Mouse (Mus musculus) hindbrain, embryonic 13.5 days (tissue): ENCODE measurements around the gene Clcnka. TPM values are rescaled to one million over a fixed set of nuclear protein-coding genes. Genes with fewer than 3 reads are reported as not detected.

Experiments
- ATAC-seq: fragments of 200-750 bp; cut with Nextera tagmentation; 2 replicates; pipeline ENCODE4 v1.8.0; 2017; ENCODE audit warnings: moderate TSS enrichment; ENCODE audit not compliant: low FRiP score
- H3K27ac ChIP-seq: fragments of 300-500 bp; sonication (generic); 2 replicates; pipeline ENCODE4 v1.5.1; 2015; ENCODE audit warnings: inconsistent platforms, mild to moderate bottlenecking, moderate library complexity
- H3K27me3 ChIP-seq: fragments of 300-500 bp; sonication (generic); 2 replicates; pipeline ENCODE4 v1.6.1; 2015; ENCODE audit warnings: mild to moderate bottlenecking, inconsistent platforms
- H3K36me3 ChIP-seq: fragments of 300-500 bp; sonication (generic); 2 replicates; pipeline ENCODE4 v1.6.1; 2015; ENCODE audit warnings: mild to moderate bottlenecking, inconsistent platforms
- H3K4me1 ChIP-seq: fragments of 300-500 bp; sonication (generic); replicated peaks from 2 replicates; pipeline ENCODE4 v1.6.1; 2015; ENCODE audit warnings: inconsistent platforms
- H3K4me2 ChIP-seq: fragments of 300-500 bp; sonication (generic); 2 replicates; pipeline ENCODE4 v1.6.1; 2015; ENCODE audit warnings: inconsistent platforms, mild to moderate bottlenecking, moderate library complexity
- H3K4me3 ChIP-seq: fragments of 300-500 bp; sonication (generic); 2 replicates; pipeline ENCODE4 v1.5.1; 2015; ENCODE audit warnings: mild to moderate bottlenecking, inconsistent platforms
- H3K9ac ChIP-seq: fragments of 300-500 bp; sonication (generic); 2 replicates; pipeline ENCODE4 v1.6.1; 2015; ENCODE audit warnings: mild to moderate bottlenecking, inconsistent platforms
- H3K9me3 ChIP-seq: fragments of 300-500 bp; sonication (generic); 2 replicates; pipeline ENCODE4 v1.6.1; 2016; ENCODE audit warnings: inconsistent platforms
- WGBS: fragments of 180-500 bp; shearing (Covaris S2); methylation state at CpG from one replicate; pipeline ENCODE4 v1.1.7; 2015; 5-methylcytosine and 5-hydroxymethylcytosine counted together
- polyA plus RNA-seq: library from polyadenylated mRNA; unstranded; fragments of >200 nt; fragmentation: Nextera tagmentation; extraction: Ambion mirVana; gene quantifications from 2 replicates; pipeline ENCODE4 v1.2.1, GENCODE M21; 2015

Gene Clcnka
- polyA plus RNA-seq = 0.16 and 0.21 TPM in 2 replicates

GRCm38 (mm10) chr4:141398545-141398944 lies at the start of gene Clcnka:
TSS of gene Clcnka (minus strand) at chr4:141398724.
- ATAC-seq = no peak
- no peak within 1 kb of the TSS for H3K9ac ChIP-seq
- H3K4me2 ChIP-seq = no peak within 1 kb of the TSS
- no peaks in the 10 kb centered on the region for H3K36me3 ChIP-seq
- WGBS = 73% methylated on average over 12 of the region's 12 CpGs
- H3K4me1 ChIP-seq = peaks cover 4% of the 10 kb centered on the region; the same call in 1 of the 2 replicates
- no peak within 1 kb of the TSS for H3K27ac ChIP-seq
- no peaks in the 10 kb centered on the region for H3K9me3 ChIP-seq
- H3K4me3 ChIP-seq = no peak within 1 kb of the TSS
- peaks cover 32% of the 10 kb centered on the region for H3K27me3 ChIP-seq

- no peak overlapping the region for H3K27ac ChIP-seq
- 0 out of 2 replicates have a peak, but pooled peaks cover 6% of the 10 kb centered on the region for H3K27me3 ChIP-seq
- no peak overlapping the region for H3K9ac ChIP-seq
- WGBS = 70% methylated on average over 7 of the region's 7 CpGs
- H3K4me2 ChIP-seq = peak overlapping the region; percentile 89
- no peak for ATAC-seq
- H3K36me3 ChIP-seq = peaks cover 40% of the 10 kb centered on the region
- H3K4me3 ChIP-seq = peak overlapping the region; percentile 92; the same call in 1 of the 2 replicates
- H3K9me3 ChIP-seq = no peaks in the 10 kb centered on the region
- peaks cover 24% of the 10 kb centered on the region for H3K4me1 ChIP-seq
These were observed 47.7 kb upstream of the Clcnka start for GRCm38 (mm10) chr4:141446211-141446610.

GRCm38 (mm10) chr4:141445328-141445720 lies 46.8 kb upstream of the Clcnka start:
- WGBS = 17% methylated on average over 14 of the region's 14 CpGs
- ATAC-seq = no peak

GRCm38 (mm10) chr4:141444451-141445327 lies 46.2 kb upstream of the Clcnka start, which contains the start of gene Zbtb17:
TSS of gene Zbtb17 (plus strand) at chr4:141444654.
- Histone ChIP-seq H3K9ac (peak within 1 kb of the TSS; percentile 97), H3K4me2 (peak within 1 kb of the TSS; percentile 89), H3K27ac (peak within 1 kb of the TSS; percentile 89), H3K9me3 (no peaks in the 10 kb centered on the region), H3K4me1 (peaks cover 24% of the 10 kb centered on the region), H3K27me3 (0 out of 2 replicates have a peak, but pooled peaks cover 6% of the 10 kb centered on the region), H3K4me3 (peak within 1 kb of the TSS; percentile 92), H3K36me3 (peaks cover 28% of the 10 kb centered on the region)
- ATAC-seq = peak; percentile 92
- WGBS = under 1% methylated on average over 61 of the region's 102 CpGs

More at GRCm38 (mm10) chr4:141445328-141445720, 46.8 kb upstream of the Clcnka start:
- no peaks in the 10 kb centered on the region for H3K9me3 ChIP-seq
- peaks cover 24% of the 10 kb centered on the region for H3K4me1 ChIP-seq
- H3K4me2 ChIP-seq = peak overlapping the region; percentile 89
- 0 out of 2 replicates have a peak, but pooled peaks cover 6% of the 10 kb centered on the region for H3K27me3 ChIP-seq
- H3K36me3 ChIP-seq = peaks cover 35% of the 10 kb centered on the region
- peak overlapping the region; percentile 97 for H3K9ac ChIP-seq
- H3K27ac ChIP-seq = peak overlapping the region; percentile 89; the same call in 1 of the 2 replicates
- H3K4me3 ChIP-seq = peak overlapping the region; percentile 92

- peak overlapping the region; percentile 92 for H3K4me3 ChIP-seq
- H3K4me1 ChIP-seq = peaks cover 24% of the 10 kb centered on the region
- WGBS = 56% methylated on average over 11 of the region's 11 CpGs
- ATAC-seq = no peak
- no peak overlapping the region; the same call in 1 of the 2 replicates for H3K27ac ChIP-seq
- H3K9me3 ChIP-seq = no peaks in the 10 kb centered on the region
- peak overlapping the region; percentile 89 for H3K4me2 ChIP-seq
- 0 out of 2 replicates have a peak, but pooled peaks cover 6% of the 10 kb centered on the region for H3K27me3 ChIP-seq
- H3K36me3 ChIP-seq = peaks cover 20% of the 10 kb centered on the region
- 0 out of 2 replicates have a peak overlapping the region, but pooled peaks have one; percentile 97 for H3K9ac ChIP-seq
These were observed 45.3 kb upstream of the Clcnka start for GRCm38 (mm10) chr4:141443641-141444429.

GRCm38 (mm10) chr4:141440877-141441276 lies 42.4 kb upstream of the Clcnka start:
- Histone ChIP-seq H3K4me1 (peaks cover 13% of the 10 kb centered on the region), H3K27ac (no peak overlapping the region), H3K4me3 (no peak overlapping the region), H3K4me2 (no peak overlapping the region), H3K36me3 (no peaks in the 10 kb centered on the region), H3K27me3 (0 out of 2 replicates have a peak, but pooled peaks cover 6% of the 10 kb centered on the region), H3K9ac (no peak overlapping the region), H3K9me3 (no peaks in the 10 kb centered on the region)
- ATAC-seq = no peak

GRCm38 (mm10) chr4:141439083-141439803 lies 40.7 kb upstream of the Clcnka start:
- Histone ChIP-seq H3K36me3 (no peaks in the 10 kb centered on the region), H3K9ac (no peak overlapping the region), H3K4me3 (no peak overlapping the region), H3K27ac (no peak overlapping the region), H3K4me2 (no peak overlapping the region), H3K4me1 (peaks cover 6% of the 10 kb centered on the region), H3K27me3 (0 out of 2 replicates have a peak, but pooled peaks cover 6% of the 10 kb centered on the region), H3K9me3 (no peaks in the 10 kb centered on the region)
- WGBS = 80% methylated on average over 12 of the region's 12 CpGs
- ATAC-seq = no peak

GRCm38 (mm10) chr4:141435974-141436373 lies 37.5 kb upstream of the Clcnka start, which contains the start of gene Srarp:
TSS of gene Srarp (minus strand) at chr4:141436105.
- WGBS = 77% methylated on average over 1 of the region's 1 CpGs
- no peak within 1 kb of the TSS for H3K4me3 ChIP-seq
- H3K27ac ChIP-seq = no peak within 1 kb of the TSS
- no peak within 1 kb of the TSS for H3K4me2 ChIP-seq
- no peaks in the 10 kb centered on the region for H3K9me3 ChIP-seq
- H3K4me1 ChIP-seq = no peaks in the 10 kb centered on the region
- H3K27me3 ChIP-seq = no peaks in the 10 kb centered on the region
- H3K36me3 ChIP-seq = no peaks in the 10 kb centered on the region
- no peak within 1 kb of the TSS for H3K9ac ChIP-seq
- ATAC-seq = no peak

- no peak overlapping the region for H3K9ac ChIP-seq
- 84% methylated on average over 18 of the region's 18 CpGs for WGBS
- H3K36me3 ChIP-seq = no peaks in the 10 kb centered on the region
- no peak overlapping the region for H3K4me3 ChIP-seq
- ATAC-seq = no peak
- no peak overlapping the region for H3K4me2 ChIP-seq
- H3K4me1 ChIP-seq = no peaks in the 10 kb centered on the region
- no peak overlapping the region for H3K27ac ChIP-seq
- no peaks in the 10 kb centered on the region for H3K9me3 ChIP-seq
- 0 out of 2 replicates have a peak, but pooled peaks cover 4% of the 10 kb centered on the region for H3K27me3 ChIP-seq
These were observed 34.7 kb upstream of the Clcnka start for GRCm38 (mm10) chr4:141433191-141433590.

GRCm38 (mm10) chr4:141432666-141433065 lies 34.1 kb upstream of the Clcnka start:
- 0 out of 2 replicates have a peak, but pooled peaks cover 4% of the 10 kb centered on the region for H3K27me3 ChIP-seq
- H3K9me3 ChIP-seq = no peaks in the 10 kb centered on the region
- no peaks in the 10 kb centered on the region for H3K36me3 ChIP-seq
- no peak overlapping the region for H3K9ac ChIP-seq
- no peaks in the 10 kb centered on the region for H3K4me1 ChIP-seq
- H3K4me3 ChIP-seq = no peak overlapping the region
- no peak overlapping the region for H3K4me2 ChIP-seq
- no peak overlapping the region for H3K27ac ChIP-seq
- ATAC-seq = no peak
- 72% methylated on average over 14 of the region's 14 CpGs for WGBS

- Histone ChIP-seq H3K27ac (no peak overlapping the region), H3K9me3 (no peaks in the 10 kb centered on the region), H3K9ac (no peak overlapping the region), H3K4me3 (no peak overlapping the region), H3K36me3 (no peaks in the 10 kb centered on the region), H3K27me3 (peaks cover 15% of the 10 kb centered on the region), H3K4me1 (peaks cover 5% of the 10 kb centered on the region), H3K4me2 (no peak overlapping the region)
- WGBS = 49% methylated on average over 9 of the region's 9 CpGs
- no peak for ATAC-seq
These were observed 32.5 kb upstream of the Clcnka start for GRCm38 (mm10) chr4:141430997-141431396.
